Mouse (Mus musculus): ENCODE results near the gene Stat2.

Gene Stat2

DNA sequence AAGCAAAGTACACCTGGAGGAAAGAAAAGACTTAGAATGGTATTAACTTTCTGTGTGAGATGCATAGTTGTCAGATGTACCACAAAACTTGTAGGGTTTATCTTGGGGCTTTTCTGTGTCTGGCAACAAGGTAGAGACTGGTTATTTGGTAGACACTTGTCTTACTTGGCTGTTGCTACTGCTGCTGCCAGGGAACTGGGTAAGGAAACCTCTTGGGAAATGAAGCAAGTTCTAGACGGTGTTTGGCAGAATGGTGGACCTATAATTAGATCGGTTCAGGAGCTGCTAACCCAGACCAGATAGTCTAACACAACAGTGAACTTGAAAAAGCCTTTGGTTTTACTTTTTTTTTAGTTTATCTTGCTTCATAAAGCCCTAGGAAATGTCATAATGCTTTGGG, 68.6 kb downstream of the Stat2 start:
- no peak for DNase-seq (ENCODE audit: low spot score)

DNA sequence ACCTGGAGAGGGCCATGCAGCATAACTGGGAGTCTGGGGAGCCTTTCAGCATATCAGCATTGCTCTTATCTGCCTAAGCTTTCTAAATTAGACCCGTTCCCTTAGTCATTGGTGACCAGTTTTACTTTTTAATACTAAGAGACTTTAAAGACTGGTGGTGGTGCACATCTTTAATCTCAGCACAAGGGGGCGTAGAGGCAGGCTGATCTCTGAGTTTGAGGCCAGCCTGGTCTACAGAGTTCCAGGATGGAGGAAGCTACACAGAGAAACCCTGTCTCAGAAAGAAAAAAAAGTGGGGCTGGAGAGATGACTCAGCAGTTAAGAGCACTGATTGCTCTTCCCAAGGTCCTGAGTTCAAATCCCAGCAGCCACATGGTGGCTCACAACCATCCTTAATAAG, 69.9 kb downstream of the Stat2 start:
- DNase-seq (ENCODE audit: low spot score): no peak
